Mouse (Mus musculus): ENCODE results near the gene Aoc1. TPM values are rescaled to one million over a fixed set of nuclear protein-coding genes. Genes with fewer than 3 reads are reported as not detected.

Aoc1 gene
- total RNA-seq, 1 experiment from 2014 or later: not detected

DNA sequence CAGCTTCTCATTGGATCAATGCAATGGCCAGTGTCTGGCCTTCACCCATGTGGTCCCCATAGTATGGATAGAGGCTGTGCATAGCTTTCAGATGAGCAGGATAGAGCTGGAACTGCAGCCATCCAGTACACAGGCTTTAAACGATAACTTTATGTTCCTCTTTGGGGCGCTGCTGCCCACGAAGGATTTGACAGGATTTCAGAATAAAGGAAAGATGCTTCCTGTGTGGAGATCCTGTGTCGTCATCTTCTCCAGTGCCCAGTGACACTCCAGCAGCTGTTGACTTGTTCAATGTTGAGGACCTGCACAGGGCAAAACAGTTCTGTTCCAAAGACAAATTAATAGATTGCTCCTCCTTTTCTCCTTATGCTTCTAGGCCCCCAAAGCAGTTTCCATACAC, 84.1 kb downstream of the Aoc1 start:
- ATAC-seq (replicated peaks in 1 of 2; ENCODE audit: insufficient read depth in 1 of 2, low FRiP score in 2 of 2, low TSS enrichment in 1 of 2, low read depth in 1 of 2, poor library complexity in 2 of 2, severe bottlenecking in 2 of 2): no peak

DNA sequence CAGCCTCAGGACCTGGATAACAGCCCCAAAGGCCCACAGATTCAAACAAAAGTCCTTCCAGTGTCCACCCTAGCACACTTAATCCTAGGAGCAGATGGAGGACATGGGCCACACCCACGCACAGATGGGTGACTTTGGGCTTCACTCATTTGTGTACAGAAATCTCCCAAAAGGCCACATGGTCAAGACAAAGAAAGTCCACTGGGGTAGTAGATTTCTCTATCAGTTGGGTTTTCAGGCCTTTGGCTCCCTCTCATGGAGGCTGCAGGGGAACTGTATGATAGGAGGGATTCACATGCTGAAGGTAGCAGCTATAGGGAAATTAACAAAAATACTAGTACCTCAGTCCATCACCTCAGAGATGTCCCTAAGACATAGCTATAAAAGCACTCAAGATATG, 85.4 kb downstream of the Aoc1 start:
- peak in 1 of 2 experiments; percentile 53; a peak in 1 of 4 replicates for ATAC-seq (replicated peaks in 1 of 2; ENCODE audit: insufficient read depth in 1 of 2, low FRiP score in 2 of 2, low TSS enrichment in 1 of 2, low read depth in 1 of 2, poor library complexity in 2 of 2, severe bottlenecking in 2 of 2)

Other genes starting within 250 kb of the Aoc1 start
- gene AI854703, start 246.1 kb upstream of the Aoc1 start, total RNA-seq (2017): 2.0 and 2.6 TPM in 2 replicates
- gene Gimap8, start 225.7 kb upstream of the Aoc1 start, total RNA-seq (2017): 52.3 and 68.2 TPM in 2 replicates
- gene Gimap9, start 196.8 kb upstream of the Aoc1 start, total RNA-seq (2017): 83.6 and 95.8 TPM in 2 replicates
- gene Gimap4, start 188.3 kb upstream of the Aoc1 start, total RNA-seq (2017): 30.6 and 35.7 TPM in 2 replicates
- 416 and 544 TPM in 2 replicates for gene Gimap6, start 164.7 kb upstream of the Aoc1 start, total RNA-seq (2017)
- 100 and 477 TPM in 2 replicates for gene Gm28053, start 154.3 kb upstream of the Aoc1 start, total RNA-seq (2017)
- 11.0 and 25.5 TPM in 2 replicates for gene Gimap7, start 154.3 kb upstream of the Aoc1 start, total RNA-seq (2017)
- 122 and 153 TPM in 2 replicates for gene Gimap1, start 133.8 kb upstream of the Aoc1 start, total RNA-seq (2017)
- 39.8 and 45.8 TPM in 2 replicates for gene Gimap5, start 126.7 kb upstream of the Aoc1 start, total RNA-seq (2017)
- gene Gimap3, start 102.0 kb upstream of the Aoc1 start, total RNA-seq (2017): 2.4 and 7.8 TPM in 2 replicates
- gene Tmem176a, start 32.0 kb upstream of the Aoc1 start, total RNA-seq (2017): 61.0 and 79.8 TPM in 2 replicates
- gene Tmem176b, start 31.4 kb upstream of the Aoc1 start, total RNA-seq (2017): 261 and 319 TPM in 2 replicates
- not detected in 2 replicates for gene 1600015I10Rik, start 57.0 kb downstream of the Aoc1 start, total RNA-seq (2017)
- not detected in 2 replicates for gene Doxl2, start 102.1 kb downstream of the Aoc1 start, total RNA-seq (2017)
- not detected in 2 replicates for gene Svs1, start 114.0 kb downstream of the Aoc1 start, total RNA-seq (2017)
- gene Gpnmb, start 163.7 kb downstream of the Aoc1 start, total RNA-seq (2017): 0.81 TPM in 1 of 2 replicates, not detected in the other
- 29.0 and 62.0 TPM in 2 replicates for gene Malsu1, start 200.9 kb downstream of the Aoc1 start, total RNA-seq (2017)

Measured in hematopoietic stem cell, adult 5-6 weeks (primary cell).